Mouse (Mus musculus) liver, adult 2 months (tissue): ENCODE measurements at regions not wholly inside any gene's neighbourhood (a gene's known extent, or its start where the extent isn't known, plus 50 kb on each side); places are given as distances from the start of the nearest gene placed in this dataset.

Experiments used
- DNase-seq: peaks from one replicate; pipeline ENCODE4 v3.0.0-alpha.2; 2011; ENCODE audit warnings: low read depth, low spot score; ENCODE audit errors: extremely low read depth
- H3K27ac ChIP-seq: fragments of 200-500 bp; replicated peaks from 2 replicates; pipeline ENCODE4 v1.5.1; 2012; ENCODE audit warnings: low read depth, mild to moderate bottlenecking, control low read depth, inconsistent platforms, low read length; ENCODE audit not compliant: insufficient read depth
- H3K27me3 ChIP-seq: fragments of 200-500 bp; 2 replicates; pipeline ENCODE4 v1.6.1; 2012; ENCODE audit warnings: mild to moderate bottlenecking, moderate library complexity, low read length, inconsistent platforms; ENCODE audit not compliant: control insufficient read depth, insufficient read depth
- H3K36me3 ChIP-seq: fragments of 200-500 bp; 2 replicates; pipeline ENCODE4 v1.6.1; 2012; ENCODE audit warnings: low read length, inconsistent platforms; ENCODE audit not compliant: control insufficient read depth, insufficient read depth
- H3K4me1 ChIP-seq: fragments of 200-500 bp; 2 replicates; pipeline ENCODE4 v1.6.1; 2011; ENCODE audit warnings: low read length; ENCODE audit not compliant: control insufficient read depth, insufficient read depth
- H3K4me3 ChIP-seq: fragments of 200-500 bp; 2 replicates; pipeline ENCODE4 v1.5.1; 2011; ENCODE audit warnings: low read depth, mild to moderate bottlenecking, control low read depth, low read length, moderate library complexity; ENCODE audit not compliant: insufficient read depth
- H3K79me2 ChIP-seq: fragments of 200-500 bp; 2 replicates; pipeline ENCODE4 v1.6.1; 2012; ENCODE audit warnings: inconsistent platforms, mild to moderate bottlenecking, low read length, moderate library complexity; ENCODE audit not compliant: control insufficient read depth, insufficient read depth
- H3K9ac ChIP-seq: fragments of 200-500 bp; 2 replicates; pipeline ENCODE4 v1.6.1; 2012; ENCODE audit warnings: low read depth, mild to moderate bottlenecking, control low read depth, inconsistent platforms, low read length
- CTCF ChIP-seq: fragments of 200-500 bp; IDR thresholded peaks from 2 replicates; pipeline ENCODE4 v1.5.1; 2011; ENCODE audit warnings: low read depth, low read length, control low read depth
- POLR2A ChIP-seq: fragments of 200-500 bp; IDR thresholded peaks from 2 replicates; pipeline ENCODE4 v1.6.1; 2011; ENCODE audit warnings: low read length, control low read depth; ENCODE audit not compliant: insufficient read depth; ENCODE audit errors: extremely low read depth
- WGBS: fragments of 180-500 bp; shearing (Covaris S2); methylation state at CpG from one replicate; pipeline ENCODE4 v1.1.7; 2018; 5-methylcytosine and 5-hydroxymethylcytosine counted together

DNA sequence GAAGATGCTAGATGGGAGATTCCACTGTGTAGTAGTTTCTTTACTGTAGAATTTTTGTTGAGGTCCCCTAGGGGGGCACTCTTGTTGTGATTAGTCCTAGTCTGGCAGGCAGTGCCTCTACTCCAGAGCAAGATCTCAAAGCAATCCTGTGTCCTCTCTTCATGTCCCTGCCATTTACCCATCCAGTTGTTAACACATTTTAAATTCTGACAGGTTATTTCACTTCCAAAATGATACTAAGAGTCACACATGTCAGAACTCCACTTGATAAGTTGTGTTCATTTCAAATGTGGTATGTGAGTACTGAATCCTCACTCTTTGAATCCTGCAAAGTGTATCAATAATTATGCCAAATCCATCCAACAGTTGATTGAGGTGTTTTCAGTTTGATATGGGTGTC, 530.6 kb downstream of the Prkd1 start:
- no peak for TF ChIP-seq CTCF
- no peak for TF ChIP-seq POLR2A
- Histone ChIP-seq H3K27me3 (no peaks in the 10 kb centered on the region), H3K36me3 (no peaks in the 10 kb centered on the region), H3K27ac (no peak overlapping the region), H3K4me3 (no peak overlapping the region), H3K9ac (no peak overlapping the region), H3K79me2 (no peaks in the 10 kb centered on the region), H3K4me1 (no peaks in the 10 kb centered on the region)
- DNase-seq, result no peak

DNA sequence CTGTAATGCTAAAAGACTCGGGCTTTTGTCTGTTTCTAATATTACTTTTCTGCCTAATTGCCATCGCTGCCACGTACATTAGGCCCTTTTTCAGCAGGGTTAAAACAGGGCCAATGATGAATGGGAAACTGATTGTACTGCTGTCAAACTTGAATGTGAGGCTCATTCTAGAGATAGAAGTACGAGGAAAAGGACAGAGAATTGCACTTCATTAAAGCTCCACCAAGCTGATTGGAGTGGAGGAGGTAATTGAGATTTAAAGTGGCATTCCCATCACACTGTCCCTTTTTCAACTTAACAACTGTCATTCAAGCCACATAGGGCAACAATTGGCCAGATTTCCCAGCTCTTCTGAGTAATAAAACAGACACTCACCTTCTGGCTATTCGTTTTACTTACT, 526.8 kb downstream of the Prkd1 start:
- TF ChIP-seq CTCF, result no peak
- TF ChIP-seq POLR2A, result no peak
- H3K79me2 ChIP-seq, result no peaks in the 10 kb centered on the region
- no peaks in the 10 kb centered on the region for H3K27me3 ChIP-seq
- H3K9ac ChIP-seq, result no peak overlapping the region
- H3K36me3 ChIP-seq, result no peaks in the 10 kb centered on the region
- no peak overlapping the region for H3K27ac ChIP-seq
- H3K4me3 ChIP-seq, result no peak overlapping the region
- WGBS, result 64% methylated on average over 5 of the region's 5 CpGs
- DNase-seq, result no peak
- no peaks in the 10 kb centered on the region for H3K4me1 ChIP-seq

DNA sequence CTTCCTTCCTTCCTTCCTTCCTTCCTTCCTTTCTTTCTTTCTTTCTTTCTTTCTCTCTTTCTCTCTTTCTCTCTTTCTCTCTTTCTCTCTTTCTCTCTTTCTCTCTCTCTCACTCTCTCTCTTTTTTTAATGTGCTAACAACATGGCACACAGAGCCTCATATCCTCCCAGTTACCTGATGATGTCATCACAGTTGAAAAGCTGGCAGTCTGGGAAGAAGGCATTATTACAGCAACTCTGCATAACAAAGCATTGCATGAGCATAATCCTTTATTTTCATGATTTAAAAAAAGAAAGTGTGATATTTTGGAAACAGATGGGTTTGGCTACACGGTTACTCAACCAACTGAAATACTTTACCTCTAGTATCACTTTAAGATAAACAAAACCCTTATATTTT, 525.9 kb downstream of the Prkd1 start:
- DNase-seq, result no peak
- Histone ChIP-seq H3K36me3 (no peaks in the 10 kb centered on the region), H3K79me2 (no peaks in the 10 kb centered on the region), H3K4me1 (no peaks in the 10 kb centered on the region), H3K4me3 (no peak overlapping the region), H3K27me3 (no peaks in the 10 kb centered on the region), H3K27ac (no peak overlapping the region), H3K9ac (no peak overlapping the region)
- no peak for TF ChIP-seq POLR2A
- TF ChIP-seq CTCF, result no peak
- 68% methylated on average over 1 of the region's 1 CpGs for WGBS

DNA sequence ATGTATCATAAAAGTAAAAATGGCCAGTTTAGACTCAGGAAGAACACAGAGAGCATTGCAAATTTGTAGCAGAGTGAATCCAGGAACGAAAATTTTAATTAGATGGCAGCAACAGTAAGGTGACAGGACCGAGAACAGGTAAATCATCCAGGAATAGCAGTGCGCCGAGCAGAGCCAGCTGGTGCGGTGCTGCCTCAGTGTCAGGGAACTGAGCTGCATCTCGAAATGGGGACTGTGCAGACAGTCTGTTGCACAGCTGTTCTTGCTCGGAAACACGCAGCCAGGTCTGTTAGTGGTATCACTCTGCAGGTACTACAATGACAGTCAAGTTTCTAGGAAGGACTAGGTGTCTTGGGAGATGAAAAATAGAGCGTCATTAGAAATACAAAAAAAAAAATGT, 490.8 kb downstream of the Prkd1 start:
- no peaks in the 10 kb centered on the region for H3K36me3 ChIP-seq
- no peaks in the 10 kb centered on the region for H3K27me3 ChIP-seq
- no peaks in the 10 kb centered on the region for H3K79me2 ChIP-seq
- H3K27ac ChIP-seq, result no peak overlapping the region
- no peak for TF ChIP-seq POLR2A
- no peak overlapping the region for H3K4me3 ChIP-seq
- H3K4me1 ChIP-seq, result no peaks in the 10 kb centered on the region
- H3K9ac ChIP-seq, result no peak overlapping the region
- WGBS, result 75% methylated on average over 9 of the region's 9 CpGs
- DNase-seq, result no peak

DNA sequence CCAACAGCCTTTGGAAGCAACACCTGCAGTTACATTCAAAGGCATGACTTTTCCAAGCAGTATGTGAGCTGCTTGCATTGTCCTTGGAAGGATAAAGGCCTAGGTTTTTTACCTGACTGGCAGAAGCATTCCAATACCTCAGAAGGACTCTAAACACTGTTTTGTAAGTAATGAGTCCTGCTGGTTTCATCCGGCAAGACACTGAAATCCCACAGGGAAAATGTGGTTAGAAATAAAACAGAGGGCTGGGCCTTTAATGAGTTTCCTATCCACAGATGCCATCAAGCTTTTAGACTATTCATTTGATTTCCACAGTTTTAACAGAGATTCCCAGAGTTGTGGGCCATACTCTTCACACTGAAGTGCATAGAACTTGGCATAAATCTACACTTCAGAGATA, 461.6 kb downstream of the Prkd1 start:
- no peaks in the 10 kb centered on the region for H3K27me3 ChIP-seq
- H3K36me3 ChIP-seq, result no peaks in the 10 kb centered on the region
- WGBS, result 92% methylated on average over 1 of the region's 1 CpGs
- no peaks in the 10 kb centered on the region for H3K79me2 ChIP-seq
- H3K9ac ChIP-seq, result no peak overlapping the region
- no peak overlapping the region for H3K27ac ChIP-seq
- no peaks in the 10 kb centered on the region for H3K4me1 ChIP-seq
- TF ChIP-seq POLR2A, result no peak
- TF ChIP-seq CTCF, result no peak
- DNase-seq, result no peak
- no peak overlapping the region for H3K4me3 ChIP-seq

DNA sequence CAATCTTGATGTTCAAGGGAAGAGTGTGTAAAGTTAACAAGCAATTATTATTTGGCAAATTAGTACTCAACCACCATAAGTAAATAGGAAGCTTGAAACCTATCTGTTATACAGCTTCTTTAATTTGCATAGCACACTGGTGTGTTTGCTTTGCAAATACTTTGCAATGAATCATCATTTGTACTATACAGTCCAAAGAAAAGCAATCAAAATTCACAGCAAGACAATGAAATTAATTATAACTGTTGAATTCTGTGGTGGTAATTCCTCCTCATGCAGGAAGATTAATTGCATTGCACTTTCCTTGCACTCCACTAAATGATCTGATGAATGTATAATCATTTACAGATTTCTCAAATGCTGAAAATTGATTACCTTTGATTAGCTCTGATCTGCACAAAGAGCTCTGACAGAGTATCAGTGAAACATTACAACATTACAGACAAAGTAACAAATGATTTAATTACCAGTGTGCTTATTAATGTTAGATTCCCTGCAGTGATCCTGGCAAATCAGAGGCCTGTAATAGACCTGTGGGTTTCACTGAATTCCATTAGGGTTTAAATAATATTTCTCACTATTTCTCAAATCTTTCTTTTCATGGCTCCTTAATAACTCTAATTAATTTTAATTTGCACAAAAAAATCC, 457.9 kb downstream of the Prkd1 start:
- Histone ChIP-seq H3K4me3 (no peak overlapping the region), H3K9ac (no peak overlapping the region), H3K27me3 (no peaks in the 10 kb centered on the region), H3K27ac (no peak overlapping the region), H3K36me3 (no peaks in the 10 kb centered on the region), H3K79me2 (no peaks in the 10 kb centered on the region), H3K4me1 (no peaks in the 10 kb centered on the region)
- TF ChIP-seq POLR2A (no peak), CTCF (no peak)
- DNase-seq, result no peak
